Mouse (Mus musculus) lung, embryonic 15.5 days (tissue): ENCODE measurements at regions not wholly inside any gene's neighbourhood (a gene's known extent, or its start where the extent isn't known, plus 50 kb on each side); places are given as distances from the start of the nearest gene placed in this dataset.
"Not testable (repeated sequence)": the region's sequence is repeated elsewhere in the genome, so short reads cannot be mapped to it uniquely, and the experiment has no call there.

Source experiments
- ATAC-seq: fragments of 200-750 bp; cut with Nextera tagmentation; 2 replicates; pipeline ENCODE4 v1.8.0; 2017; ENCODE audit warnings: moderate number of reproducible peaks, borderline replicate concordance; ENCODE audit not compliant: low FRiP score, low TSS enrichment; ENCODE audit errors: extremely low read depth
- H3K27ac ChIP-seq: fragments of 300-500 bp; sonication (generic); 2 replicates; pipeline ENCODE4 v1.5.1; 2015; ENCODE audit warnings: moderate library complexity, mild to moderate bottlenecking, inconsistent platforms
- H3K27me3 ChIP-seq: fragments of 300-500 bp; sonication (generic); 2 replicates; pipeline ENCODE4 v1.6.1; 2015; ENCODE audit warnings: inconsistent platforms
- H3K36me3 ChIP-seq: fragments of 300-500 bp; sonication (generic); 2 replicates; pipeline ENCODE4 v1.6.1; 2015; ENCODE audit warnings: inconsistent platforms
- H3K4me1 ChIP-seq: fragments of 300-500 bp; sonication (generic); 2 replicates; pipeline ENCODE4 v1.6.1; 2015; ENCODE audit warnings: inconsistent platforms
- H3K4me2 ChIP-seq: fragments of 300-500 bp; sonication (generic); 2 replicates; pipeline ENCODE4 v1.6.1; 2015; ENCODE audit warnings: inconsistent platforms, mild to moderate bottlenecking, moderate library complexity
- H3K4me3 ChIP-seq: fragments of 300-500 bp; sonication (generic); 2 replicates; pipeline ENCODE4 v1.5.1; 2015; ENCODE audit warnings: mild to moderate bottlenecking, inconsistent platforms
- H3K9ac ChIP-seq: fragments of 300-500 bp; sonication (generic); 2 replicates; pipeline ENCODE4 v1.6.1; 2015; ENCODE audit warnings: inconsistent platforms
- H3K9me3 ChIP-seq: fragments of 300-500 bp; sonication (generic); 2 replicates; pipeline ENCODE4 v1.6.1; 2016; ENCODE audit warnings: inconsistent platforms
- WGBS: fragments of 180-500 bp; shearing (Covaris S2); methylation state at CpG from one replicate; pipeline ENCODE4 v1.1.7; 2015; 5-methylcytosine and 5-hydroxymethylcytosine counted together

GRCm38 (mm10) chr4:10670846-10671428, 203.4 kb upstream of the 2610301B20Rik start:
- H3K36me3 ChIP-seq: no peaks in the 10 kb centered on the region
- H3K4me2 ChIP-seq: no peak overlapping the region
- no peak overlapping the region for H3K4me3 ChIP-seq
- WGBS: 48% methylated on average over 6 of the region's 6 CpGs
- no peaks in the 10 kb centered on the region for H3K9me3 ChIP-seq
- no peaks in the 10 kb centered on the region for H3K4me1 ChIP-seq
- no peak overlapping the region for H3K27ac ChIP-seq
- no peak for ATAC-seq
- H3K27me3 ChIP-seq: no peaks in the 10 kb centered on the region
- H3K9ac ChIP-seq: no peak overlapping the region

- no peaks in the 10 kb centered on the region for H3K36me3 ChIP-seq
- 67% methylated on average over 9 of the region's 9 CpGs for WGBS
- H3K9me3 ChIP-seq: no peaks in the 10 kb centered on the region
- ATAC-seq: no peak
- H3K27me3 ChIP-seq: no peaks in the 10 kb centered on the region
- no peak overlapping the region for H3K4me2 ChIP-seq
- H3K27ac ChIP-seq: no peak overlapping the region
- no peak overlapping the region for H3K9ac ChIP-seq
- 0 out of 2 replicates have a peak, but pooled peaks cover 5% of the 10 kb centered on the region for H3K4me1 ChIP-seq
- no peak overlapping the region for H3K4me3 ChIP-seq
Measured at GRCm38 (mm10) chr4:10691086-10691485, 183.2 kb upstream of the 2610301B20Rik start.

- Histone ChIP-seq H3K27ac (no peak overlapping the region), H3K4me3 (no peak overlapping the region), H3K27me3 (no peaks in the 10 kb centered on the region), H3K9me3 (no peaks in the 10 kb centered on the region), H3K4me1 (0 out of 2 replicates have a peak, but pooled peaks cover 5% of the 10 kb centered on the region), H3K9ac (no peak overlapping the region), H3K36me3 (no peaks in the 10 kb centered on the region), H3K4me2 (no peak overlapping the region)
- WGBS: 61% methylated on average over 2 of the region's 2 CpGs
- ATAC-seq: no peak
Measured at GRCm38 (mm10) chr4:10692860-10693259, 181.4 kb upstream of the 2610301B20Rik start.

GRCm38 (mm10) chr4:10693446-10694105, 180.7 kb upstream of the 2610301B20Rik start:
- 0 out of 2 replicates have a peak, but pooled peaks cover 5% of the 10 kb centered on the region for H3K4me1 ChIP-seq
- H3K4me2 ChIP-seq: peak overlapping the region; percentile 18; the same call in 1 of the 2 replicates
- 26% methylated on average over 3 of the region's 15 CpGs for WGBS
- H3K27ac ChIP-seq: no peak overlapping the region
- H3K9me3 ChIP-seq: no peaks in the 10 kb centered on the region
- no peak for ATAC-seq
- 0 out of 2 replicates have a peak overlapping the region, but pooled peaks have one; percentile 5 for H3K4me3 ChIP-seq
- no peaks in the 10 kb centered on the region for H3K27me3 ChIP-seq
- no peaks in the 10 kb centered on the region for H3K36me3 ChIP-seq
- H3K9ac ChIP-seq: no peak overlapping the region

GRCm38 (mm10) chr4:10694106-10694748, 180.1 kb upstream of the 2610301B20Rik start:
- not testable (repeated sequence) for H3K9ac ChIP-seq, H3K27ac ChIP-seq, H3K4me1 ChIP-seq, H3K36me3 ChIP-seq, H3K27me3 ChIP-seq, H3K9me3 ChIP-seq, ATAC-seq
- H3K4me3 ChIP-seq: 0 out of 2 replicates have a peak overlapping the region, but pooled peaks have one; percentile 5
- WGBS: 31% methylated on average over 13 of the region's 21 CpGs
- H3K4me2 ChIP-seq: peak overlapping the region; percentile 18; the same call in 1 of the 2 replicates

- H3K27me3 ChIP-seq: no peaks in the 10 kb centered on the region
- no peak overlapping the region for H3K4me3 ChIP-seq
- WGBS: 57% methylated on average over 1 of the region's 1 CpGs
- no peak overlapping the region for H3K9ac ChIP-seq
- ATAC-seq: no peak
- no peak overlapping the region for H3K27ac ChIP-seq
- H3K4me1 ChIP-seq: 0 out of 2 replicates have a peak, but pooled peaks cover 5% of the 10 kb centered on the region
- no peaks in the 10 kb centered on the region for H3K9me3 ChIP-seq
- H3K4me2 ChIP-seq: no peak overlapping the region
- no peaks in the 10 kb centered on the region for H3K36me3 ChIP-seq
Measured at GRCm38 (mm10) chr4:10697225-10697836, 177.0 kb upstream of the 2610301B20Rik start.

GRCm38 (mm10) chr4:10698637-10699036, 175.7 kb upstream of the 2610301B20Rik start:
- Histone ChIP-seq H3K4me3 (no peak overlapping the region), H3K27me3 (no peaks in the 10 kb centered on the region), H3K27ac (no peak overlapping the region), H3K9ac (no peak overlapping the region), H3K4me2 (no peak overlapping the region), H3K4me1 (0 out of 2 replicates have a peak, but pooled peaks cover under 1% of the 10 kb centered on the region), H3K36me3 (no peaks in the 10 kb centered on the region), H3K9me3 (no peaks in the 10 kb centered on the region)
- 74% methylated on average over 3 of the region's 3 CpGs for WGBS
- no peak for ATAC-seq

GRCm38 (mm10) chr4:10701479-10701878, 172.8 kb upstream of the 2610301B20Rik start:
- Histone ChIP-seq H3K4me2 (no peak overlapping the region), H3K4me1 (no peaks in the 10 kb centered on the region), H3K27ac (no peak overlapping the region), H3K9me3 (no peaks in the 10 kb centered on the region), H3K4me3 (no peak overlapping the region), H3K27me3 (no peaks in the 10 kb centered on the region), H3K9ac (no peak overlapping the region), H3K36me3 (no peaks in the 10 kb centered on the region)
- 57% methylated on average over 10 of the region's 10 CpGs for WGBS
- no peak for ATAC-seq

- Histone ChIP-seq H3K9me3 (no peaks in the 10 kb centered on the region), H3K27me3 (no peaks in the 10 kb centered on the region), H3K4me2 (no peak overlapping the region), H3K27ac (no peak overlapping the region), H3K9ac (no peak overlapping the region), H3K4me3 (no peak overlapping the region), H3K36me3 (no peaks in the 10 kb centered on the region), H3K4me1 (no peaks in the 10 kb centered on the region)
- ATAC-seq: no peak; the same call in 1 of the 2 replicates
- WGBS: 27% methylated on average over 2 of the region's 2 CpGs
Measured at GRCm38 (mm10) chr4:10703212-10703611, 171.1 kb upstream of the 2610301B20Rik start.

- Histone ChIP-seq H3K4me1 (no peaks in the 10 kb centered on the region), H3K9ac (no peak overlapping the region), H3K4me3 (no peak overlapping the region), H3K36me3 (no peaks in the 10 kb centered on the region), H3K27ac (no peak overlapping the region), H3K9me3 (no peaks in the 10 kb centered on the region), H3K4me2 (no peak overlapping the region), H3K27me3 (no peaks in the 10 kb centered on the region)
- ATAC-seq: no peak
- WGBS: 65% methylated on average over 7 of the region's 7 CpGs
Measured at GRCm38 (mm10) chr4:10707016-10707657, 167.2 kb upstream of the 2610301B20Rik start.

GRCm38 (mm10) chr4:10707658-10708056, 166.6 kb upstream of the 2610301B20Rik start:
- Histone ChIP-seq H3K4me1 (no peaks in the 10 kb centered on the region), H3K9ac (no peak overlapping the region), H3K4me2 (no peak overlapping the region), H3K27ac (no peak overlapping the region), H3K9me3 (no peaks in the 10 kb centered on the region), H3K4me3 (no peak overlapping the region), H3K27me3 (no peaks in the 10 kb centered on the region), H3K36me3 (no peaks in the 10 kb centered on the region)
- ATAC-seq: no peak
- 32% methylated on average over 2 of the region's 2 CpGs for WGBS
